Mouse (Mus musculus) monocyte, adult 2 months (primary cell): ENCODE data around the gene Gm20834.
"Not testable (repeated sequence)": the region's sequence is repeated elsewhere in the genome, so short reads cannot be mapped to it uniquely, and the experiment has no call there.

Experiments used
- DNase-seq, 2 experiments: peaks; one replicate each; pipeline ENCODE4 v3.0.0; 2022; ENCODE audit warnings: low spot score in 2 of 2, low read depth in 1 of 2

Gm20834 gene

DNA sequence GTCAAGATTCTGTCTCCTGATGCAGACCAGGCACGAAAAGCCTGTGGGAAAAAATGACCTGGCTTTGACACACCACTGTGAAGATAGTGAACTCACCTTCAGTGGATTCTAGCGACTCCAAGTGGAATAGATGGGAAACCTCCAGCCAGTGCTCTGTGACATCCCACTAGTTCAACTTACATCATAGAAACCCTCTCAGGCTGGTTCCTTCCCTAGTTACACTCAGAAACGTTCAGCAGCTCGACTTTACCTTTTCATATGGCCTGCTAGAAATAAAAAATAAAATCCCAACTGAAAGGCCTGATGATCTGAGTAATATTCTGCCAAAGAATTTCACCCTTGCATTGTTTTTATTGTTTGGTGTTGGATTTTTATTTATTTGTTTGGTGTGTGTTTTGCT, at the start of gene Gm20834:
Gene Gm20834 (minus strand): TSS at position 101 of the 400 bp plus-strand sequence.
- DNase-seq: not testable (repeated sequence)
